Mouse (Mus musculus) G1E (cell line): ENCODE results near the gene 4833439L19Rik.

Experiments used
- CTCF ChIP-seq: IDR thresholded peaks from 2 replicates; pipeline ENCODE4 v1.5.1; 2012; ENCODE audit warnings: low read depth, low read length, inconsistent platforms, mixed read lengths
- GATA1 ChIP-seq: IDR thresholded peaks from 2 replicates; pipeline ENCODE4 v1.6.1; 2012; ENCODE audit warnings: borderline replicate concordance, low read length, inconsistent platforms, mixed read lengths
- GATA2 ChIP-seq: IDR thresholded peaks from 2 replicates; pipeline ENCODE4 v1.6.1; 2012; ENCODE audit warnings: low read depth, low read length, inconsistent platforms, borderline replicate concordance
- POLR2AphosphoS5 ChIP-seq: IDR thresholded peaks from 2 replicates; pipeline ENCODE4 v1.6.1; 2012; ENCODE audit warnings: low read depth, low read length, inconsistent platforms; ENCODE audit not compliant: insufficient replicate concordance
- TAL1 ChIP-seq: conservative IDR thresholded peaks from 2 replicates; pipeline ENCODE4 v1.6.1; 2012; ENCODE audit warnings: low read depth, low read length, inconsistent platforms, mixed read lengths

DNA sequence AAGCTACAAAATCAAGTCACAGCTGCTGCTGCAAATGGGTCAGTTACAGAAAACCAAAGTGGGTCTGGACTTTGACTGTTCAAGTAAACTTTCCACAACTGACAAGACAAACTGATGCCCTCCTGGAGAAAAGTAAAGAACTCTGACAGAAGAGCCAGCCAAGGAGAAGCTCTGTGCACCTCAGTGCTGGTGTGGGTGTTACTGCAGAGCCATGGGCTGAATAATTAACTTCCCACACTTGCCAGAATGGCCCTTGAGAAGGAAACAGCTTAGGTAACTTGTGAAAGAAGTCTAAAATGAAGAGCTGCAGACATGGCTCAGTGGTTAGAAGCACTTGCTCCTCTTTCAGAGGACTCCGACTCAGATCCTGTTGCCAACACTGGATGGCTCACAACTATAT lies 7.6 kb downstream of the 4833439L19Rik start:
- TF ChIP-seq CTCF (no peak), GATA1 (no peak), GATA2 (no peak), POLR2AphosphoS5 (no peak), TAL1 (no peak)
